Mouse (Mus musculus) lung, embryonic 14.5 days (tissue): ENCODE data around the gene Tubb5. TPM values are rescaled to one million over a fixed set of nuclear protein-coding genes. Genes with fewer than 3 reads are reported as not detected.

ENCODE experiments used
- ATAC-seq: fragments of 200-750 bp; cut with Nextera tagmentation; 2 replicates; pipeline ENCODE4 v1.8.0; 2017; ENCODE audit warnings: mild to moderate bottlenecking, moderate TSS enrichment, moderate library complexity; ENCODE audit not compliant: insufficient read depth
- DNase-seq: peaks from one replicate; pipeline ENCODE4 v3.0.0-alpha.2; 2015
- H3K27ac ChIP-seq: fragments of 300-500 bp; sonication (generic); 2 replicates; pipeline ENCODE4 v1.5.1; 2014; ENCODE audit warnings: low read depth, mild to moderate bottlenecking, moderate library complexity
- H3K27me3 ChIP-seq: fragments of 300-500 bp; sonication (generic); 2 replicates; pipeline ENCODE4 v1.6.1; 2014; ENCODE audit warnings: low read length, control low read depth; ENCODE audit not compliant: insufficient read depth
- H3K36me3 ChIP-seq: fragments of 300-500 bp; sonication (generic); 2 replicates; pipeline ENCODE4 v1.6.1; 2014; ENCODE audit warnings: control low read depth; ENCODE audit not compliant: insufficient read depth
- H3K4me1 ChIP-seq: fragments of 300-500 bp; sonication (generic); 2 replicates; pipeline ENCODE4 v1.6.1; 2014; ENCODE audit warnings: antibody characterized with exemption, control low read depth; ENCODE audit not compliant: insufficient read depth
- H3K4me2 ChIP-seq: fragments of 300-500 bp; sonication (generic); 2 replicates; pipeline ENCODE4 v1.6.1; 2014; ENCODE audit warnings: mild to moderate bottlenecking
- H3K4me3 ChIP-seq: fragments of 300-500 bp; sonication (generic); 2 replicates; pipeline ENCODE4 v1.5.1; 2014; ENCODE audit warnings: low read depth, low read length
- H3K9ac ChIP-seq: fragments of 300-500 bp; sonication (generic); 2 replicates; pipeline ENCODE4 v1.6.1; 2014
- H3K9me3 ChIP-seq: fragments of 300-500 bp; sonication (generic); 2 replicates; pipeline ENCODE4 v1.6.1; 2016; ENCODE audit warnings: low read depth, low read length, control low read depth
- CTCF ChIP-seq: IDR thresholded peaks from 2 replicates; pipeline ENCODE4 v1.5.1; 2016; ENCODE audit warnings: antibody characterized with exemption, low read depth
- WGBS: fragments of 180-500 bp; shearing (Covaris S2); extraction: QIAGEN DNeasy Blood & Tissue Kit; methylation state at CpG from one replicate; pipeline ENCODE4 v1.1.7; 2014; 5-methylcytosine and 5-hydroxymethylcytosine counted together
- polyA plus RNA-seq: library from polyadenylated mRNA; unstranded; fragments of >200 nt; fragmentation: Nextera tagmentation; extraction: Ambion mirVana; gene quantifications from 2 replicates; pipeline ENCODE4 v1.2.1, GENCODE M21; 2014

The Tubb5 gene
- polyA plus RNA-seq, 1 experiment from 2014 or later: 1,206 TPM

- Histone ChIP-seq H3K27ac (no peak overlapping the region), H3K4me2 (no peak overlapping the region)
- 25% methylated on average over 14 of the region's 14 CpGs for WGBS
Measured at GRCm38 (mm10) chr17:35816686-35817085, 21.4 kb downstream of the Tubb5 start.

GRCm38 (mm10) chr17:35815836-35816235, 22.3 kb downstream of the Tubb5 start:
- H3K9ac ChIP-seq: no peak overlapping the region
- no peaks in the 10 kb centered on the region for H3K27me3 ChIP-seq
- H3K4me2 ChIP-seq: no peak overlapping the region
- no peaks in the 10 kb centered on the region for H3K36me3 ChIP-seq
- WGBS: 46% methylated on average over 7 of the region's 7 CpGs
- H3K9me3 ChIP-seq: no peaks in the 10 kb centered on the region
- ATAC-seq: no peak
- no peak overlapping the region for H3K4me3 ChIP-seq
- H3K27ac ChIP-seq: no peak overlapping the region
- no peak for TF ChIP-seq CTCF
- H3K4me1 ChIP-seq: peaks cover 27% of the 10 kb centered on the region
- peak; percentile 20 for DNase-seq

More at GRCm38 (mm10) chr17:35816686-35817085, 21.4 kb downstream of the Tubb5 start:
- no peaks in the 10 kb centered on the region for H3K36me3 ChIP-seq
- H3K4me1 ChIP-seq: peaks cover 30% of the 10 kb centered on the region
- no peak overlapping the region for H3K9ac ChIP-seq
- H3K4me3 ChIP-seq: no peak overlapping the region
- H3K27me3 ChIP-seq: no peaks in the 10 kb centered on the region
- no peak for TF ChIP-seq CTCF
- DNase-seq: peak; percentile 26
- no peaks in the 10 kb centered on the region for H3K9me3 ChIP-seq
- ATAC-seq: no peak

- Histone ChIP-seq H3K4me2 (no peak overlapping the region), H3K4me1 (peaks cover 27% of the 10 kb centered on the region), H3K4me3 (no peak overlapping the region), H3K27ac (0 out of 2 replicates have a peak overlapping the region, but pooled peaks have one; percentile 30), H3K9me3 (no peaks in the 10 kb centered on the region), H3K27me3 (no peaks in the 10 kb centered on the region), H3K36me3 (no peaks in the 10 kb centered on the region), H3K9ac (no peak overlapping the region)
- TF ChIP-seq CTCF: no peak
- WGBS: 52% methylated on average over 6 of the region's 6 CpGs
- peak; percentile 8 for DNase-seq
- ATAC-seq: no peak
Measured at GRCm38 (mm10) chr17:35814678-35815077, 23.4 kb downstream of the Tubb5 start.

- H3K9ac ChIP-seq: no peak overlapping the region
- H3K4me1 ChIP-seq: peaks cover 27% of the 10 kb centered on the region
- 62% methylated on average over 7 of the region's 7 CpGs for WGBS
- H3K36me3 ChIP-seq: no peaks in the 10 kb centered on the region
- 0 out of 2 replicates have a peak overlapping the region, but pooled peaks have one; percentile 12 for H3K4me2 ChIP-seq
- H3K9me3 ChIP-seq: no peaks in the 10 kb centered on the region
- no peak overlapping the region for H3K4me3 ChIP-seq
- DNase-seq (no peak), ATAC-seq (peak; percentile 29)
- H3K27ac ChIP-seq: peak overlapping the region; percentile 89
- no peak for TF ChIP-seq CTCF
- H3K27me3 ChIP-seq: no peaks in the 10 kb centered on the region
Measured at GRCm38 (mm10) chr17:35813653-35814052, 24.5 kb downstream of the Tubb5 start.

- WGBS: 16% methylated on average over 7 of the region's 7 CpGs
- Histone ChIP-seq H3K27ac (peak overlapping the region; percentile 89), H3K4me1 (peaks cover 27% of the 10 kb centered on the region), H3K4me3 (no peak overlapping the region), H3K9me3 (no peaks in the 10 kb centered on the region), H3K36me3 (no peaks in the 10 kb centered on the region), H3K9ac (no peak overlapping the region), H3K4me2 (0 out of 2 replicates have a peak overlapping the region, but pooled peaks have one; percentile 12), H3K27me3 (no peaks in the 10 kb centered on the region)
- no peak for TF ChIP-seq CTCF
- DNase-seq (peak; percentile 96), ATAC-seq (peak; percentile 69)
Measured at GRCm38 (mm10) chr17:35813245-35813647, 24.9 kb downstream of the Tubb5 start.

GRCm38 (mm10) chr17:35812736-35813135, 25.4 kb downstream of the Tubb5 start:
- peak overlapping the region; percentile 89 for H3K27ac ChIP-seq
- 0 out of 2 replicates have a peak overlapping the region, but pooled peaks have one; percentile 1 for H3K4me2 ChIP-seq
- H3K9me3 ChIP-seq: no peaks in the 10 kb centered on the region
- WGBS: 59% methylated on average over 6 of the region's 6 CpGs
- no peaks in the 10 kb centered on the region for H3K36me3 ChIP-seq
- no peak overlapping the region for H3K4me3 ChIP-seq
- ATAC-seq (peak; percentile 32), DNase-seq (no peak)
- no peak for TF ChIP-seq CTCF
- H3K9ac ChIP-seq: no peak overlapping the region
- no peaks in the 10 kb centered on the region for H3K27me3 ChIP-seq
- H3K4me1 ChIP-seq: peaks cover 27% of the 10 kb centered on the region

- WGBS: 69% methylated on average over 5 of the region's 5 CpGs
Measured at GRCm38 (mm10) chr17:35812307-35812706, 25.8 kb downstream of the Tubb5 start.

More at GRCm38 (mm10) chr17:35812307-35812706, 25.8 kb downstream of the Tubb5 start:
- no peak for ATAC-seq
- Histone ChIP-seq H3K27ac (peak overlapping the region; percentile 89), H3K4me1 (peaks cover 25% of the 10 kb centered on the region), H3K4me3 (no peak overlapping the region), H3K36me3 (no peaks in the 10 kb centered on the region), H3K9me3 (no peaks in the 10 kb centered on the region), H3K27me3 (no peaks in the 10 kb centered on the region), H3K4me2 (no peak overlapping the region), H3K9ac (no peak overlapping the region; the same call in 1 of the 2 replicates)
- DNase-seq: no peak
- no peak for TF ChIP-seq CTCF
